Mouse (Mus musculus) erythroblast, embryonic 14.5 days (primary cell): ENCODE measurements around the gene Dusp2.

ENCODE experiments used
- GATA1 ChIP-seq: IDR thresholded peaks from 2 replicates; pipeline ENCODE4 v1.6.1; 2012; ENCODE audit warnings: low read length, inconsistent platforms, mixed read lengths
- TAL1 ChIP-seq: IDR thresholded peaks from 3 replicates; pipeline ENCODE4 v1.6.1; 2012; ENCODE audit warnings: low read length, inconsistent platforms, mixed read lengths

DNA sequence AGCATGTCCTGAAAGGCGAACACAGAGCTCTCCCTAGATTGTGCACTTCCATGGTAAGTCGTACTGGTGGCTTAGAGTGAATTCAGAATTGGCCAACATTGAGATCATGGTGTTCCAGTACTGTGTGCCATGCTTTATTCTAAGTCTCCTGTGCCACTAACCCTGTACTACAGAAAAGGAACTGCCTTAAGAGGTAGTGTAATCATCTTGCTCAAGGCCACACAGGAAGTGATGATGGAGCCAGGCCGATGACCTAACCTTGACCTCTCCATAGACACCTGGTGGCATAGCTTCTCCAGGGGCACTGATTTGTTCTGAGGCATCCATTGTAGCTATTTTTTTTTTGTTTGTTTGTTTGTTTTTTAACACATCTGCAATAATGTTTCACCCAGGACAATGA is 34.1 kb upstream of the Dusp2 start:
- no peak for TF ChIP-seq TAL1
- TF ChIP-seq GATA1 = no peak
